Mouse (Mus musculus) heart, embryonic 14.5 days (tissue): ENCODE data around the gene Flt3l. TPM values are rescaled to one million over a fixed set of nuclear protein-coding genes. Genes with fewer than 3 reads are reported as not detected.
A peak's percentile ranks its signal among the peaks of the same experiment; 100 is the strongest.
"Not testable (repeated sequence)": the region's sequence is repeated elsewhere in the genome, so short reads cannot be mapped to it uniquely, and the experiment has no call there.

Source experiments
- ATAC-seq: fragments of 200-750 bp; cut with Nextera tagmentation; 2 replicates; pipeline ENCODE4 v1.8.0; 2017; ENCODE audit warnings: low read depth, moderate TSS enrichment; ENCODE audit not compliant: insufficient number of reproducible peaks, insufficient read depth, low FRiP score
- H3K27ac ChIP-seq, 2 experiments: fragments of 200-500 bp in 1 of 2; fragments of 300-500 bp in 1 of 2; sonication (generic) in 1 of 2; replicated peaks in 1 of 2; 2 replicates each; pipeline ENCODE4 v1.5.1; 2012 to 2014; ENCODE audit warnings: low read depth in 2 of 2, low read length in 2 of 2, control low read depth in 1 of 2, mild to moderate bottlenecking in 1 of 2, mixed read lengths in 1 of 2; ENCODE audit not compliant: control insufficient read depth in 1 of 2, insufficient read depth in 1 of 2
- H3K27me3 ChIP-seq: fragments of 300-500 bp; sonication (generic); 2 replicates; pipeline ENCODE4 v1.6.1; 2014; ENCODE audit warnings: mild to moderate bottlenecking, low read length, control low read depth; ENCODE audit not compliant: control insufficient read depth, insufficient read depth
- H3K36me3 ChIP-seq: fragments of 300-500 bp; sonication (generic); 2 replicates; pipeline ENCODE4 v1.6.1; 2014; ENCODE audit warnings: mild to moderate bottlenecking, control low read depth, low read length, mixed read lengths; ENCODE audit not compliant: control insufficient read depth, insufficient read depth
- H3K4me1 ChIP-seq, 2 experiments: fragments of 200-500 bp in 1 of 2; fragments of 300-500 bp in 1 of 2; sonication (generic) in 1 of 2; 2 replicates each; pipeline ENCODE4 v1.6.1; 2012 to 2014; ENCODE audit warnings: low read length in 2 of 2, control low read depth in 1 of 2, mixed read lengths in 1 of 2; ENCODE audit not compliant: control insufficient read depth in 2 of 2, insufficient read depth in 2 of 2
- H3K4me2 ChIP-seq: fragments of 300-500 bp; sonication (generic); 2 replicates; pipeline ENCODE4 v1.6.1; 2014; ENCODE audit warnings: mild to moderate bottlenecking, low read length
- H3K4me3 ChIP-seq, 2 experiments: fragments of 200-500 bp in 1 of 2; fragments of 300-500 bp in 1 of 2; sonication (generic) in 1 of 2; 2 replicates each; pipeline ENCODE4 v1.5.1; 2012 to 2014; ENCODE audit warnings: low read length in 2 of 2, mild to moderate bottlenecking in 2 of 2, control low read depth in 1 of 2, low read depth in 1 of 2, moderate library complexity in 1 of 2; ENCODE audit not compliant: control insufficient read depth in 1 of 2, insufficient read depth in 1 of 2
- H3K9ac ChIP-seq: fragments of 300-500 bp; sonication (generic); 2 replicates; pipeline ENCODE4 v1.6.1; 2014; ENCODE audit warnings: mild to moderate bottlenecking, low read length
- H3K9me3 ChIP-seq: fragments of 300-500 bp; sonication (generic); 2 replicates; pipeline ENCODE4 v1.6.1; 2016; ENCODE audit warnings: low read length, control low read depth; ENCODE audit not compliant: control insufficient read depth
- WGBS: fragments of 180-500 bp; shearing (Covaris S2); extraction: QIAGEN DNeasy Blood & Tissue Kit; methylation state at CpG from one replicate; pipeline ENCODE4 v1.1.7; 2014; 5-methylcytosine and 5-hydroxymethylcytosine counted together
- polyA plus RNA-seq: library from polyadenylated mRNA; unstranded; fragments of >200 nt; fragmentation: Nextera tagmentation; extraction: Ambion mirVana; gene quantifications from 2 replicates; pipeline ENCODE4 v1.2.1, GENCODE M21; 2014

Flt3l gene
- polyA plus RNA-seq, 1 experiment from 2014 or later, result 1.3 TPM

DNA sequence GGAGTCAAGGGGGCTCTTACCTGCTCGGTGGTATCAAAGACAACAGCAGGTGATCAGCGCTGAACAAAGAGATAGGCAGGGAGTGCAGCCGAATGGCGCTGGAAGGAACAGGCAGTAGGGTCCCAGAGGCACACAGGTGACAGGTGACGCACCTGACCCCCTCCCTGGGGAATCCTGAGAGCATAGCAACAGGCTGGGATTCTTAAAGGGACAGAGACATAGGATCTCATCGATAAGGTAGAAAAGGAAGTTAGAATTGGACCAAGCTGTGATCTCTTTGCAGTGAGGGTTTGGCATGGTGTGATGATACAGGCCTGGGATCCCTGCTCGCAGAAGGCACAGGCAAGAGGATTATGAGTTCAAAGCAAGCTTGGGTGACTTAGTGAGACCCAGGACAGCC, 43.2 kb upstream of the Flt3l start, which contains the start of gene Gfy:
TSS of gene Gfy (minus strand) at position 101 of the 400 bp plus-strand sequence.
- Histone ChIP-seq H3K27ac (no peak within 1 kb of the TSS), H3K36me3 (no peaks in the 10 kb centered on the region), H3K4me2 (no peak within 1 kb of the TSS), H3K9ac (no peak within 1 kb of the TSS), H3K27me3 (peaks cover 100% of the 10 kb centered on the region), H3K4me1 (peaks cover 5 to 28% of the 10 kb centered on the region in 2 experiments; a peak in 3 of 4 replicates), H3K4me3 (no peak within 1 kb of the TSS), H3K9me3 (no peaks in the 10 kb centered on the region)
- 31% methylated on average over 7 of the region's 7 CpGs for WGBS
- ATAC-seq, result no peak

DNA sequence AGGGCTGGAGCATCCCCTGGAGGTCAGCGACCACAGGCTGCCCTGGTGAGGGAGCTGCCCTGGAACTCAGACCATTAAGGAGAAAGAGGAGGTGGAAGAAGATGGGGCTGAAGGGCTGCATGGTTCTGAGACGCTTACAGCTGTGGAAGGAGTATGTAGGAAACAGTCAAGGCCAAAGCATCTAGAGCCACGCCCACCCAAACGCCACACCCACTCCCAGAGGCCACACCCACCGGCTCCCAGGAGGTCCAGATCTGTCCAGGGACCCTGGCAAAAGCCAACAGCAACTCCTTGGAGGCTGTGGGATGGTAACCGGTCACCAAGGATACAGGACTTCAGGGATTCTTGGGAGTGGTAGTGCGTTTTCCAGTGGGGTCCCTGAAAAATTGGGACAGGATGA, 42.3 kb upstream of the Flt3l start:
- no peak overlapping the region for H3K4me2 ChIP-seq
- WGBS, result 18% methylated on average over 7 of the region's 7 CpGs

DNA sequence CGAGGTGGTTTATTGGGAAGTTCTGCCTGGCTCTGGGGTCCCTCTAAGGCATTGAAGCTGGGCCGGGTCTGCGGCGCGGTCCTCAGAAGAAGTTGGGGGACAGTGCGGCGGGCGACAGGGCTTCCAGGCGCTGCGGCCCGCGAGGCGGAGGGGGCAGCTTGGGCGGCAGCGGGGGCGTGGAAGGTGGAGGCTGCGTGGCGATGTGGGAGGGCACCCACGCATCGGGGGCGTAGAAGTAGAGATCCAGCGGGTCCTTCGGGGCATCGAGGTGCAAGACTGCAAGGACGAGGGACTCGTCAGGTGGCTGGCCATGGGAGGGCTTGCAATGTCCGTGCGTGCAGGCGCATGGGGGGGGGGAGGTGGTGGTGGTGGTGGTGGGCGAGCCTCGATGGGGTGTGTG, 40.1 kb upstream of the Flt3l start:
- peaks cover 84% of the 10 kb centered on the region for H3K27me3 ChIP-seq
- H3K9ac ChIP-seq, result 0 out of 2 replicates have a peak overlapping the region, but pooled peaks have one; percentile 11
- H3K4me3 ChIP-seq, result peak overlapping the region in 1 of 2 experiments; percentile 20; a peak in 2 of 4 replicates
- H3K4me2 ChIP-seq, result peak overlapping the region; percentile 46
- ATAC-seq, result no peak
- WGBS, result 6% methylated on average over 30 of the region's 31 CpGs
- H3K36me3 ChIP-seq, result no peaks in the 10 kb centered on the region
- H3K9me3 ChIP-seq, result peaks cover 15% of the 10 kb centered on the region
- H3K27ac ChIP-seq, result no peak overlapping the region
- H3K4me1 ChIP-seq, result peaks cover 2 to 15% of the 10 kb centered on the region in 2 experiments; a peak in 3 of 4 replicates

More for the DNA sequence above, 42.3 kb upstream of the Flt3l start:
- H3K4me3 ChIP-seq, result no peak overlapping the region
- H3K9ac ChIP-seq, result no peak overlapping the region
- H3K36me3 ChIP-seq, result no peaks in the 10 kb centered on the region
- ATAC-seq, result no peak
- H3K27ac ChIP-seq, result no peak overlapping the region
- H3K9me3 ChIP-seq, result no peaks in the 10 kb centered on the region
- H3K4me1 ChIP-seq, result peaks cover 5 to 28% of the 10 kb centered on the region in 2 experiments; a peak in 3 of 4 replicates
- peaks cover 98% of the 10 kb centered on the region for H3K27me3 ChIP-seq

- ATAC-seq, result no peak
- peak overlapping the region; percentile 46 for H3K4me2 ChIP-seq
- H3K27me3 ChIP-seq, result peaks cover 80% of the 10 kb centered on the region
- no peaks in the 10 kb centered on the region for H3K36me3 ChIP-seq
- H3K4me1 ChIP-seq, result peaks cover 1 to 10% of the 10 kb centered on the region in 2 experiments; a peak in 3 of 4 replicates
- H3K4me3 ChIP-seq, result peak overlapping the region in 1 of 2 experiments; percentile 20; a peak in 2 of 4 replicates
- H3K9ac ChIP-seq, result 0 out of 2 replicates have a peak overlapping the region, but pooled peaks have one; percentile 11
- WGBS, result 3% methylated on average over 23 of the region's 23 CpGs
- peaks cover 19% of the 10 kb centered on the region for H3K9me3 ChIP-seq
- no peak overlapping the region for H3K27ac ChIP-seq
Measured at GRCm38 (mm10) chr7:45175929-45176328, 39.7 kb upstream of the Flt3l start.

- 3% methylated on average over 13 of the region's 13 CpGs for WGBS
- no peak for ATAC-seq
- no peak overlapping the region for H3K4me3 ChIP-seq
Measured at GRCm38 (mm10) chr7:45175398-45175797, 39.2 kb upstream of the Flt3l start.

DNA sequence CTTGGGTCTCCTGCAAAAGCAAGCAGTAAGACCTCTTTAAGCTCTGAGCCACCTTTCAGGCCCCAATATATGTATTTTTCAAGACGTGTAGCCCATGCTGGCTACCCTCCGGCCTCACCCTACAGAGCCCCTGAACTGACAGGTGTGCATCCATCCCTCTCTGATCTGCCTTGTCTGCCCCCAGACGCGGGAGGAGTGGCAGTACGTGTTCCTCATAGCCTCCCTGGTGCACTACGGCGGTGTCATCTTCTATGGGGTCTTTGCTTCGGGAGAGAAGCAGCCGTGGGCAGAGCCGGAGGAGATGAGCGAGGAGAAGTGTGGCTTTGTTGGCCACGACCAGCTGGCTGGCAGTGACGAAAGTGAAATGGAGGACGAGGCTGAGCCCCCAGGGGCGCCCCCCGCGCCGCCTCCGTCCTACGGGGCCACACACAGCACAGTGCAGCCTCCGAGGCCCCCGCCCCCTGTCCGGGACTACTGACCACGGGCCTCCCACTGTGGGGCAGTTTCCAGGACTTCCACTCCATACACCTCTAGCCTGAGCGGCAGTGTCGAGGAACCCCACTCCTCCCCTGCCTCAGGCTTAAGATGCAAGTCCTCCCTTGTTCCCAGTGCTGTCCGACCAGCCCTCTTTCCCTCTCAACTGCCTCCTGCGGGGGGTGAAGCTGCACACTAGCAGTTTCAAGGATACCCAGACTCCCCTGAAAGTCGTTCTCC, 38.5 kb upstream of the Flt3l start:
- 0 out of 4 replicates have a peak, but pooled peaks cover 0 to 8% of the 10 kb centered on the region in 2 experiments for H3K4me1 ChIP-seq
- WGBS, result 6% methylated on average over 29 of the region's 29 CpGs
- no peaks in the 10 kb centered on the region for H3K36me3 ChIP-seq
- peaks cover 73% of the 10 kb centered on the region for H3K27me3 ChIP-seq
- peak overlapping the region in 1 of 2 experiments; percentile 6; a peak in 1 of 4 replicates for H3K4me3 ChIP-seq
- no peak for ATAC-seq
- no peak overlapping the region for H3K9ac ChIP-seq
- H3K9me3 ChIP-seq, result peaks cover 31% of the 10 kb centered on the region
- H3K4me2 ChIP-seq, result no peak overlapping the region
- no peak overlapping the region for H3K27ac ChIP-seq

More at GRCm38 (mm10) chr7:45175398-45175797, 39.2 kb upstream of the Flt3l start:
- H3K36me3 ChIP-seq, result no peaks in the 10 kb centered on the region
- no peak overlapping the region for H3K9ac ChIP-seq
- H3K9me3 ChIP-seq, result peaks cover 24% of the 10 kb centered on the region
- H3K27ac ChIP-seq, result no peak overlapping the region
- H3K4me1 ChIP-seq, result 0 out of 4 replicates have a peak, but pooled peaks cover 0 to 8% of the 10 kb centered on the region in 2 experiments
- no peak overlapping the region for H3K4me2 ChIP-seq
- peaks cover 79% of the 10 kb centered on the region for H3K27me3 ChIP-seq

GRCm38 (mm10) chr7:45173772-45174171, 37.5 kb upstream of the Flt3l start:
- not testable (repeated sequence) for ATAC-seq, H3K4me1 ChIP-seq, H3K36me3 ChIP-seq, H3K4me2 ChIP-seq, H3K4me3 ChIP-seq, H3K9ac ChIP-seq, H3K27ac ChIP-seq
- H3K9me3 ChIP-seq, result peaks cover 40% of the 10 kb centered on the region
- WGBS, result 73% methylated on average over 1 of the region's 1 CpGs
- peaks cover 73% of the 10 kb centered on the region for H3K27me3 ChIP-seq
